Mouse (Mus musculus) lung, postnatal 0 days (tissue): Measurements from ENCODE around the gene Tph1.

Experiments used
- CTCF ChIP-seq: IDR thresholded peaks from 2 replicates; pipeline ENCODE4 v1.5.1; 2016; ENCODE audit warnings: antibody characterized with exemption, mild to moderate bottlenecking
- EP300 ChIP-seq: IDR thresholded peaks from 2 replicates; pipeline ENCODE4 v1.6.1; 2016; ENCODE audit warnings: antibody characterized with exemption, mild to moderate bottlenecking, control low read depth

- no peak for TF ChIP-seq CTCF
- peak; percentile 94 for TF ChIP-seq EP300
Observed at GRCm38 (mm10) chr7:46719526-46719925, 47.2 kb upstream of the Tph1 start.
